In the genomic region with DNA sequence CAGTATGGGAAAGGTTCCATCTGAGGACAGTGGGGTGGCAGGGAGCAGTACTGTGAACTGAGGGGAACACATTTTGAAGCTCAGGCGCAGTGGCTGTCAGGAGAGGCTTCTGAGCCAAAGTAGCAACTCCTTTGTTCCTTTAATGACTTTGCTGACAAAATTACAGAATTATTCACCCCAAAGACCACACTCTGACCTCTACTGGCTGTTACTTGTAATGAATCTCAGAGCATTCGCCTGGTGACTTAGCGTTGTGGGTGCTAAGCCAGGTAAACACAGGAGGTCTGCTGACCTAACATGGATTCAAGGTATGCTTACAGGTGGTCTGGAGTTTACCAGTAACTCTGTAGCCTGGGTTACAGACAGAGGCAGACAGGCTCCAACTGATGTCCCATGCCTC, we compare ENCODE assay signal across 9 mouse cellular contexts. TPM values are rescaled to one million over a fixed set of nuclear protein-coding genes. Genes with fewer than 3 reads are reported as not detected.
DNase-seq lines count a peak whose midpoint lies in the region; ATAC-seq and TF ChIP-seq lines count a peak whose summit lies in the region.
"Had no signal": no experiment of that assay in that cellular context is flagged by ENCODE, and none has a peak within 500 bp of the region (broad histone marks: within the 10 kb centered on the region; RNA-seq: fewer than 3 reads in every experiment).

No protein-coding gene starts in this region.

- DNase-seq in lung, embryonic 14.5 days, result peak; percentile 50
- DNase-seq in lung, postnatal 14 days, result no peak
- DNase-seq in ES-CJ7 (ENCODE audit: low read depth, low spot score), result peak; percentile 42
- peak; percentile 7 for DNase-seq in T-cell, adult 2 months (ENCODE audit: low spot score)
- DNase-seq in left cerebral cortex, postnatal 10 days (ENCODE audit: extremely low spot score in 1 of 2, low spot score in 2 of 2), result no peak
- no peak for DNase-seq in adrenal gland, postnatal 36 days
- DNase-seq: heart, adult 11 months; kidney, postnatal 14 days had no signal

- no peak overlapping the region for H3K9ac ChIP-seq in lung, embryonic 14.5 days

- no peak overlapping the region for H3K27ac ChIP-seq in lung, embryonic 14.5 days (ENCODE audit: low read depth)

- peaks cover 17% of the 10 kb centered on the region for H3K36me3 ChIP-seq in lung, embryonic 14.5 days (ENCODE audit: insufficient read depth)

- H3K27me3 ChIP-seq in lung, embryonic 14.5 days (ENCODE audit: insufficient read depth, low read length), result no peaks in the 10 kb centered on the region

- peak; percentile 52 for TF ChIP-seq CTCF in lung, embryonic 14.5 days (IDR thresholded peaks at IDR 0.05; ENCODE audit: low read depth)

- H3K4me1 ChIP-seq in lung, embryonic 14.5 days (ENCODE audit: insufficient read depth), result no peaks in the 10 kb centered on the region

- H3K4me3 ChIP-seq in lung, embryonic 14.5 days (ENCODE audit: low read depth, low read length), result no peak overlapping the region

- H3K9me3 ChIP-seq in lung, embryonic 14.5 days (ENCODE audit: low read depth, low read length), result no peaks in the 10 kb centered on the region

- intact Hi-C loops in left cerebral cortex, postnatal 10 days (cut with DNase I), result loop anchor here (5.0 kb wide), 1 partner anchor 60 kb away; the partner anchor contains the start of gene Pxk

- H3K4me2 ChIP-seq in lung, embryonic 14.5 days, result no peak overlapping the region

- WGBS in lung, embryonic 14.5 days, result 23% methylated on average over 3 of the region's 3 CpGs

- ATAC-seq in lung, embryonic 14.5 days (ENCODE audit: insufficient read depth), result no peak
- peak; percentile 57; the same call in 1 of the 2 replicates for ATAC-seq in megakaryocyte, adult 5-6 weeks (ENCODE audit: poor library complexity, severe bottlenecking)

RNA-seq across cellular contexts. Expression of gene Pdhb, which starts 15.9 kb away (rescaled TPM):
- 166 and 173 TPM in 2 replicates for polyA plus RNA-seq in lung, embryonic 14.5 days (2014; fragmentation: Nextera tagmentation; extraction: Ambion mirVana)
- total RNA-seq in megakaryocyte, adult 5-6 weeks (2015), result 72.7 and 76.3 TPM in 2 replicates
- 101 and 115 TPM in 2 replicates for total RNA-seq in megakaryocyte, adult 5-6 weeks (2017)
- total RNA-seq in left cerebral cortex, postnatal 10 days (2021), result 100 to 1,000 TPM; 172 to 184 TPM
- total RNA-seq in adrenal gland, postnatal 36 days (2021), result 100 to 1,000 TPM; 349 to 451 TPM

RNA-seq across cellular contexts. Expression of gene Kctd6, which starts 57.0 kb away (rescaled TPM):
- 15.6 and 16.6 TPM in 2 replicates for polyA plus RNA-seq in lung, embryonic 14.5 days (2014; fragmentation: Nextera tagmentation; extraction: Ambion mirVana)
- 6.2 and 7.3 TPM in 2 replicates for total RNA-seq in megakaryocyte, adult 5-6 weeks (2015)
- 6.6 and 9.0 TPM in 2 replicates for total RNA-seq in megakaryocyte, adult 5-6 weeks (2017)
- 10 to 100 TPM; 27.9 to 30.0 TPM for total RNA-seq in left cerebral cortex, postnatal 10 days (2021)
- 10 to 100 TPM; 14.3 to 15.2 TPM for total RNA-seq in adrenal gland, postnatal 36 days (2021)

RNA-seq across cellular contexts. Expression of gene Pxk, which starts 58.9 kb away (rescaled TPM):
- polyA plus RNA-seq in lung, embryonic 14.5 days (2014; fragmentation: Nextera tagmentation; extraction: Ambion mirVana), result 31.2 and 33.3 TPM in 2 replicates
- total RNA-seq in megakaryocyte, adult 5-6 weeks (2015), result 41.9 and 47.3 TPM in 2 replicates
- total RNA-seq in megakaryocyte, adult 5-6 weeks (2017), result 28.0 and 37.9 TPM in 2 replicates
- total RNA-seq in left cerebral cortex, postnatal 10 days (2021), result 10 to 100 TPM; 27.4 to 29.6 TPM
- total RNA-seq in adrenal gland, postnatal 36 days (2021), result 10 to 100 TPM; 56.7 to 98.1 TPM

Comparison
In these comparisons a context has a peak if more than half of its experiments do, and no peak if none do; other contexts are left out.
1. DNase-seq: peak in lung, embryonic 14.5 days (single experiment), ES-CJ7 (single experiment) and T-cell, adult 2 months (single experiment); none in lung, postnatal 14 days (single experiment), left cerebral cortex, postnatal 10 days (0 of 2) and adrenal gland, postnatal 36 days (0 of 2).